Mouse (Mus musculus): ENCODE measurements around the gene Irak2. TPM values are rescaled to one million over a fixed set of nuclear protein-coding genes. Genes with fewer than 3 reads are reported as not detected.

Gene Irak2
- total RNA-seq, 2 experiments from 2014 or later: 25.3 to 83.2 TPM

- no peak for ATAC-seq (ENCODE audit: poor library complexity, severe bottlenecking)
These were observed 5.4 kb upstream of the Irak2 start for GRCm38 (mm10) chr6:113632863-113633262.

GRCm38 (mm10) chr6:113639201-113639600 is 934 bp downstream of the Irak2 start:
- ATAC-seq (ENCODE audit: poor library complexity, severe bottlenecking): no peak

GRCm38 (mm10) chr6:113642605-113643004 is 4.3 kb downstream of the Irak2 start:
- ATAC-seq (ENCODE audit: poor library complexity, severe bottlenecking): no peak

GRCm38 (mm10) chr6:113643021-113643420 is 4.8 kb downstream of the Irak2 start:
- ATAC-seq (ENCODE audit: poor library complexity, severe bottlenecking): no peak

GRCm38 (mm10) chr6:113643967-113644366 is 5.7 kb downstream of the Irak2 start:
- ATAC-seq (ENCODE audit: poor library complexity, severe bottlenecking): no peak

GRCm38 (mm10) chr6:113644808-113645207 is 6.5 kb downstream of the Irak2 start:
- ATAC-seq (ENCODE audit: poor library complexity, severe bottlenecking): peak; percentile 86

- peak; percentile 20 for ATAC-seq (ENCODE audit: poor library complexity, severe bottlenecking)
These were observed 11.3 kb downstream of the Irak2 start for GRCm38 (mm10) chr6:113649346-113650196.

GRCm38 (mm10) chr6:113650197-113650640 is 12.0 kb downstream of the Irak2 start:
- peak; percentile 47 for ATAC-seq (ENCODE audit: poor library complexity, severe bottlenecking)

- ATAC-seq (ENCODE audit: poor library complexity, severe bottlenecking): no peak
These were observed 13.4 kb downstream of the Irak2 start for GRCm38 (mm10) chr6:113651626-113652025.

GRCm38 (mm10) chr6:113653551-113653950 is 15.3 kb downstream of the Irak2 start:
- ATAC-seq (ENCODE audit: poor library complexity, severe bottlenecking): no peak

- peak; percentile 70 for ATAC-seq (ENCODE audit: poor library complexity, severe bottlenecking)
These were observed 15.8 kb downstream of the Irak2 start for GRCm38 (mm10) chr6:113654102-113654501.

GRCm38 (mm10) chr6:113654753-113655397 is 16.6 kb downstream of the Irak2 start:
- ATAC-seq (ENCODE audit: poor library complexity, severe bottlenecking): peak; percentile 62

GRCm38 (mm10) chr6:113655475-113655874 is 17.2 kb downstream of the Irak2 start:
- ATAC-seq (ENCODE audit: poor library complexity, severe bottlenecking): no peak

GRCm38 (mm10) chr6:113656847-113657246 is 18.6 kb downstream of the Irak2 start:
- no peak for ATAC-seq (ENCODE audit: poor library complexity, severe bottlenecking)

GRCm38 (mm10) chr6:113658226-113658625 is 20.0 kb downstream of the Irak2 start:
- no peak for ATAC-seq (ENCODE audit: poor library complexity, severe bottlenecking)

GRCm38 (mm10) chr6:113659648-113660491 is 21.6 kb downstream of the Irak2 start:
- no peak for ATAC-seq (ENCODE audit: poor library complexity, severe bottlenecking)

- peak; percentile 43 for ATAC-seq (ENCODE audit: poor library complexity, severe bottlenecking)
These were observed 22.5 kb downstream of the Irak2 start for GRCm38 (mm10) chr6:113660492-113661352.

GRCm38 (mm10) chr6:113661353-113662241 is 23.3 kb downstream of the Irak2 start:
- ATAC-seq (ENCODE audit: poor library complexity, severe bottlenecking): peak; percentile 35
